Mouse (Mus musculus): ENCODE data around the gene Raet1e. TPM values are rescaled to one million over a fixed set of nuclear protein-coding genes. Genes with fewer than 3 reads are reported as not detected.
"Not testable (repeated sequence)": the region's sequence is repeated elsewhere in the genome, so short reads cannot be mapped to it uniquely, and the experiment has no call there.

Gene Raet1e
- polyA plus RNA-seq, 1 experiment, result 0.08 TPM

DNA sequence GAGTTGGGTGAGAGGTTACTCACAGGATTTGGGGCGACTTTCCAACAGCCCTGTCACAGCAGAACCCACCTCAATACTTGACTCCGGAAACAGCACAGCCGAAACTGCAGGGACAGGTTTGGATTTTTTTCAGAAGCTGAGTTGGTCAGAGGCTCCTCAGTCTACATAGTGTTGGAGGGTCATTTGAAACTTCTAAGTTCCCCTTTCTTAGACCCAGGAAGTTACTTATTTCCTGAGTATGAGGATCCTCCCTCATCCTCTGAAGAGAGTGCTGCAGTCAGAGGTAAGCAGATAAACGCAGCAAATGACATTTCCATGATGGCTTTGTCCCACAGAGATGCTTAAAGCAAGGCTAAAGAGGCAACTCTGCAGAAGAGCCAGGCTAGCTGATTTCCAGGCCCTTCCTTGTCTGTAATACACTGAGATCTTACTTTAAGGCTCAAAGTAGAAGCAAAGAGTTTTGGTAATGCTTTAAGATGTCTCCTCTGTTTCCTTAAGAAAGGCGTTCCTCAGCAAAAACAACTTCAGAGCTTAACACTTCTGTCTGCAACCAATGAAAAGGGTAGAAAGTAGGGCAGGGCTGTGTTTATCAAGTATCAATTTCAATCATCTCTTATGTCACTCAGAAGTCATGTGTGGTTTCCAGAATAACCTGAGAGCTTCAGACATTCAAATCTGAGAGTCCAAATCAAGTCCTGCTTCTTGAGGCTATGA lies 144.1 kb downstream of the Raet1e start:
- no peak overlapping the region for H3K4me3 ChIP-seq (ENCODE audit: insufficient read depth, low read length)
- H3K27ac ChIP-seq (ENCODE audit: insufficient read depth, low read length), result no peak overlapping the region
- TF ChIP-seq CTCF (IDR thresholded peaks at IDR 0.05; ENCODE audit: extremely low read depth, insufficient read depth, low read length) (no peak), POLR2A (IDR thresholded peaks at IDR 0.05; ENCODE audit: extremely low read depth, insufficient read depth, low read length) (no peak)
- H3K4me1 ChIP-seq (ENCODE audit: control insufficient read depth, insufficient read depth, low read length), result no peaks in the 10 kb centered on the region

DNA sequence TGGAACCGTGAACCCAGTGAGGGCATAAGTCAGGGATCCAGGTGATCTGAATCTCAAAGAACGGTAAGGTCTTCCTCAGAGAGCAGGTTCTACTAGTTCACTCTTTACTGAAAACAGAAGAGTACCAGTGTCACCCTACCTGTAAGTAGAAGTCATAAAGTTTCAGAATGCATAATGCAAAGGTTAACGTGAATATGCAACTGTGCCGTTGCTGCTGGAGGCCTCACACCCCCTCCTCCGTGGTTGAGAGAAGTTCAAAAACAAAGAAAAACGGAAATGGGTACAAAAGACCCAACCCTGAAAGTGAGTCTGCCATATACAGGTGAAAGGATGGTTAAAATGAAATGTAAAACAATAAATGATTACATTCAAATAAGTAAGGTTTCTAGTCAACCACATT lies 145.4 kb downstream of the Raet1e start:
- Histone ChIP-seq H3K4me3 (ENCODE audit: insufficient read depth, low read length) (no peak overlapping the region), H3K27ac (ENCODE audit: insufficient read depth, low read length) (no peak overlapping the region), H3K4me1 (ENCODE audit: control insufficient read depth, insufficient read depth, low read length) (no peaks in the 10 kb centered on the region)
- TF ChIP-seq CTCF (IDR thresholded peaks at IDR 0.05; ENCODE audit: extremely low read depth, insufficient read depth, low read length), result no peak
- TF ChIP-seq POLR2A (IDR thresholded peaks at IDR 0.05; ENCODE audit: extremely low read depth, insufficient read depth, low read length), result no peak

- TF ChIP-seq CTCF (IDR thresholded peaks at IDR 0.05; ENCODE audit: extremely low read depth, insufficient read depth, low read length) (no peak), POLR2A (IDR thresholded peaks at IDR 0.05; ENCODE audit: extremely low read depth, insufficient read depth, low read length) (no peak)
- Histone ChIP-seq H3K27ac (ENCODE audit: insufficient read depth, low read length) (no peak overlapping the region), H3K4me3 (ENCODE audit: insufficient read depth, low read length) (no peak overlapping the region), H3K4me1 (ENCODE audit: control insufficient read depth, insufficient read depth, low read length) (no peaks in the 10 kb centered on the region)
Observed at GRCm38 (mm10) chr10:22305801-22306200, 147.4 kb downstream of the Raet1e start.

- no peaks in the 10 kb centered on the region for H3K4me1 ChIP-seq (ENCODE audit: control insufficient read depth, insufficient read depth, low read length)
- H3K27ac ChIP-seq (ENCODE audit: insufficient read depth, low read length), result no peak overlapping the region
- no peak overlapping the region for H3K4me3 ChIP-seq (ENCODE audit: insufficient read depth, low read length)
- TF ChIP-seq POLR2A (IDR thresholded peaks at IDR 0.05; ENCODE audit: extremely low read depth, insufficient read depth, low read length), result no peak
Observed at GRCm38 (mm10) chr10:22306452-22306851, 148.1 kb downstream of the Raet1e start.

DNA sequence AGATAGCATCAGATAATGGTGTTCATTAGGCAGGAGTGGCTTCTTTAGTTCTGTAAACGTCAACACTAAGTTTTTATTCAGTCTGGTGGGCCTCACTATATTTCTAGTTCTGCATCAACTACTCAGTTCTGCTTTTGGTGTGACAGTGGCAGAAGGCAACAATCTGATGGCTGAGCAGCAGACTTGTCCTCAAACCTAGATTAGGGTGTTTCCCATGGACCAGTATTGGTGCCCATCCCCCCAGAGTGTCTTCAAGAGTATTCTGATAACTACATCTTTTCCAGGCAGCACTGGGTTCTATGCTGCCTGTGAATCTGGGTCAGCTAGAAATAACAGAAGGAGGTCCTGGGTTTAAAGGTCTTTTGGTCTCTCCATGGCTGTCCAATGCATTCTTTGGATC lies 149.9 kb downstream of the Raet1e start:
- TF ChIP-seq CTCF (IDR thresholded peaks at IDR 0.05; ENCODE audit: extremely low read depth, insufficient read depth, low read length) (no peak), POLR2A (IDR thresholded peaks at IDR 0.05; ENCODE audit: extremely low read depth, insufficient read depth, low read length) (no peak)
- Histone ChIP-seq H3K4me3 (ENCODE audit: insufficient read depth, low read length) (no peak overlapping the region), H3K27ac (ENCODE audit: insufficient read depth, low read length) (no peak overlapping the region), H3K4me1 (ENCODE audit: control insufficient read depth, insufficient read depth, low read length) (no peaks in the 10 kb centered on the region)

DNA sequence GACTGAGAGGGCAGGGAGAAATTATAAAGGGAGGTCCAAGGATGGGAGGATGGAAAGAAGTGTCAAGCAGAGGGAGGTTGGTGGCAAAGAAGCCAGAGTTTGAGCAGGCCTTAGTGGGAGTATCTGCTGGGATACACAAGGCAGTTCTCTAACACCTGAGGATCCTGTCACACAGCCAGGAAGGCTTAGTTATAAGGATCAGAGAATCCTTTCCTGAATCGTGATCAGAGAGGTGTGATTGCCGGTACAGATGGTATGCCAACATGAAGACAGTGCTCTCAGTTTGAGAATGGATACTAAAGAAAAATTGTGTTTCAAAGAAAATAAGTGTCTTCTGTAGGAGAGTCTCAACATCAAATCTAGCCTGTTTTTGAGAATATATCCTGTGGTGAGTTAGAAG lies 164.5 kb downstream of the Raet1e start:
- no peak overlapping the region for H3K27ac ChIP-seq (ENCODE audit: insufficient read depth, low read length)
- TF ChIP-seq POLR2A (IDR thresholded peaks at IDR 0.05; ENCODE audit: extremely low read depth, insufficient read depth, low read length), result no peak
- TF ChIP-seq CTCF (IDR thresholded peaks at IDR 0.05; ENCODE audit: extremely low read depth, insufficient read depth, low read length), result no peak
- H3K4me1 ChIP-seq (ENCODE audit: control insufficient read depth, insufficient read depth, low read length), result no peaks in the 10 kb centered on the region
- no peak overlapping the region for H3K4me3 ChIP-seq (ENCODE audit: insufficient read depth, low read length)

DNA sequence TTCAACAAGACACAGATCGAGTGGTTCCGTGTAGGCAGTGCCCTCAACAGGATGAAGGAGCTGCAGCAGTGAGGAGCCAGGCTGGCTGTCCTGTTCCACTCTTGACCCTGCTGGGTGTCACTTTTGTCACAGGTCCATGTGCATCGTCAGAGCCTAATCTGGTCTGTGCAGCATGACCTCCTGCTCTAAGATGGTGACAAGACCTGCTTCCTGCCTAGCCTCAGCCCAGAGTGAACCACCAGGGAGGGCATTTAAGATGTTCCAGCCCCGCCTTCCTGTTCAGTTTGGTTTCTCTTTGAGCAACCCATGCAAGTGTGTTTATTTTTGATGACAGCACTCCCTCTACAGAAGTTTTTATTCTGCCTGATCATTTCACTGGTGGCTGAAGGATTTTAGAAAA lies 187.4 kb downstream of the Raet1e start:
- H3K4me1 ChIP-seq (ENCODE audit: control insufficient read depth, insufficient read depth, low read length); H3K4me3 ChIP-seq (ENCODE audit: insufficient read depth, low read length); H3K27ac ChIP-seq (ENCODE audit: insufficient read depth, low read length): not testable (repeated sequence)

DNA sequence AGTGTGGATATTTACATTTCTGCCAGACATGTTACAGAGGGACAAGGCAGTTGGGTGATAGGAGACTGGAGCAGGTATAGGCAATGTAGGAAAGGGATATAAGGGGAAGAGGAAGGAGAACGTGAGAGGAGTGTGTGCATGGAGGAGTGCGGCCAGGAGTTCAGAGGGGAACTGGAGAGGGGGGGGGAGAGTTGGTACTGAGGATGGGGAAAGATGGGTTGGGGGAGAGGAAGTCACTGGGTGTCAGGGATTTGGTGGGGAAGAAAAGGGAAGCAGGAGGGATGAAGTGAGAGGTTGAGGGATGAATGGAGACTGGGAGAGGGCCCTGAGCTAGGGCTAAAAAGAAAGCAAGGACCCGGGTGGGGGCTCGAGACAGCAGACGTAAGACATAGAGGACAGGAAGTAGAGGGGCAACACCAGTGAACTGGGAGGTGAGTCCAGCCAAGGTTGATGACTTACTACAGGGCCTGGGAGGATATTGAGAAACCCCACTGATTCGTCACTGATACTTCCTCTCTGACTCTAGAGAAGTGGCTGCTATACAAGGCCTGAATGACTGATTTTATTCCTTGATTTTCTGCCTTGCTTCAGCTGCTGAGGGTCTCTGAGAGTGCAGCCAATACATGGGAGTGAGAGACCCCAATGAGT lies 195.3 kb downstream of the Raet1e start:
- H3K4me1 ChIP-seq (ENCODE audit: control insufficient read depth, insufficient read depth, low read length); H3K27ac ChIP-seq (ENCODE audit: insufficient read depth, low read length); H3K4me3 ChIP-seq (ENCODE audit: insufficient read depth, low read length): not testable (repeated sequence)

DNA sequence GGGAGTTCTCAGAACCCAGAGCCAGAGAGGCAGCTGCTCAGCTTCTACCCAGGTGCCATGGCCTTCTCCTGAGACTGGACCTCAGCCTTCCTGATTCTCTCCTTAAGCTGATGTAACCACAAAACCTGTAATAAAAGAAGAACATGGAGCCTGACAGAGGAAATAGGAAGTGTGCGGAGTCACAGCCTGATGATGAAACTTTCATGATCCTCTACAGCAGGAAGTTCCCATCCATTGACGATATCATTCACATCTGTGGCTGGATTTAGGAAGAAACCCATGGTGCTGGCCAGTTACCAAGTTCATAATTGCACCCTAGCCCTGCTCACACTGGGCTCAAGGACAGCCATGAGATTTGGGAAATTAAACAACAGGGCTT lies 195.8 kb downstream of the Raet1e start:
- not testable (repeated sequence) for H3K4me3 ChIP-seq (ENCODE audit: insufficient read depth, low read length); H3K27ac ChIP-seq (ENCODE audit: insufficient read depth, low read length); H3K4me1 ChIP-seq (ENCODE audit: control insufficient read depth, insufficient read depth, low read length)

GRCm38 (mm10) chr10:22357373-22357772 lies 199.0 kb downstream of the Raet1e start:
- not testable (repeated sequence) for H3K4me3 ChIP-seq (ENCODE audit: insufficient read depth, low read length); H3K27ac ChIP-seq (ENCODE audit: insufficient read depth, low read length); H3K4me1 ChIP-seq (ENCODE audit: control insufficient read depth, insufficient read depth, low read length)

DNA sequence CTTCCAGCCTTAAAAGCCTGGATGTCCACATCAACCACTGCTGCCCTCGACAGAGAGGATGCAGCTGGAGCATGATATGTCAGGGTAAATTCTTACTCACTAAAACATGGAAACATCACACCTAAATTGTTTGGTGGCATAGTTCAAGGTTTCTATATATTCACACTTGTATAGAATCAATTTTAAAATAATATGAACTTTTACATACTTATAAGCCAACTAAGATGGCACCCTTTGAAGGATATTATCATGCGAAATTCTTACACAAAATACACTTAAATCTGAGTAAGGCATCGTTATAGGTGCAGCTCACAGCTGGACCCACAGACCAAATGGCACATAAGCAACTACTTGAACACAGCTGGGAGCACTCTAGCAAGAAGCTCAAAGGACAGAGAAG lies 201.9 kb downstream of the Raet1e start, which contains the start of gene Raet1d:
Gene Raet1d, plus strand, starts transcription at position 301 of the 400 bp plus-strand sequence.
- not testable (repeated sequence) for H3K4me3 ChIP-seq (ENCODE audit: insufficient read depth, low read length); H3K27ac ChIP-seq (ENCODE audit: insufficient read depth, low read length); H3K4me1 ChIP-seq (ENCODE audit: control insufficient read depth, insufficient read depth, low read length)

DNA sequence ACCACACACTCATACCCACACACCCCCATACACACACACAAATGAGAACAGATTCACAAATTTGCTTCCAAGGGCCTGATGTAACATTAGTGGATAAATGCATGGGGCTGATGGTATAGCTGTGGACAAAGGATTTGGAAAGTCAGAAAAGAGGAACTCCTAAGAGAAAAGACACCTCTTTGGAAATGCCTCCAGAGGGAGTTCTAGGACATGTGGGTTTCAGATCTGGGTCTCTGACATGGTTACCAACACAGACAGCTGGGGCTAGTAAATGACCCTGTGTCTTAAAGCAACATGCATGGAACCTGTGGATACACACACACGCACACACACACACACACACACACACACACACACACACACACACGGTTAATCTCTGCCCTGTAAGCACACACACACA lies 202.6 kb downstream of the Raet1e start:
- H3K27ac ChIP-seq (ENCODE audit: insufficient read depth, low read length); H3K4me1 ChIP-seq (ENCODE audit: control insufficient read depth, insufficient read depth, low read length): not testable (repeated sequence)

DNA sequence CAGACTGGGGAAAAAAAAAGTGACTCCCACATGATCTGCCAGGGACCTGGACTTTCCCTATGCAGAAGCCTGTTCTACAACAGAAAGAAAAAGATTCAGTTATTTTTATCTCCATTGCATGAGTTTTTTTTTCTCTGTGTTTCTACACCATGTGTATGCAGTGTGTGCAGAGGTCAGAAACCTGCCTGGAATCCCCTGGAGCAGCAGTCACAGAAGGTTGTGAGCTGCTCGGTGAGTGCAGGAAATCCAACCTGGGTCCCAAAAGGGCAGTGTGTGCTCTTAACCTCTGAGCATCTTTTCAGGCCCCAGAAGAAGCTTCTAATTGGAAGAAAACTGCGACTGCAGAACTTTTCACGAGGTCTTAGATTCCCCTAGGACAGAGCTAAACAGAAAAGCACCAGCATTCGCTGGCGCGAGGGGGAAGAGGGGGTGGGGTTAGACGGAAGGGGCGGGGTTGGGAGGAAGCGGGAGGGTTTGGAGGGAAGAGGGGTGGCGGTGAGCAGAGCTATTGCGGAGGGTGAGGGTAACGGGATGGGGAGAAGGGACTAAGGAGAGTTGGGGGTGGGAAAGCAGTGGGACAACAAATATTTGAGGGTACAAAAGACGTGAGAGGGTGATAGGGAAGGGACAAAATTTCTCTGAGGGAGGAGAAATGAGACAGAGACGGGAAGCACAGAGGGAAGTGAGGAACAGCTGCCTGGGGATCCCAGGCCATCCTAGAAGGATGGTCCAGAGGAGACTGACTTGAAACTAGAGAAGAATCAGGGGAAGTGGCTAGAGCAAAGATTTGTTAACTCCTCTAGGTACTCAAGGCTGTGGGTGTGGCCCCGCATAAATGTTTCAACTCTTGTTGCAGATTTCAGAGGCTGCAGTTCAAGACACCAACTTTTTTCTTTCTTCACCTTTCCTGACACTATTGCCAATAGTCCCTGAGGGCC lies 203.3 kb downstream of the Raet1e start:
- not testable (repeated sequence) for H3K4me1 ChIP-seq (ENCODE audit: control insufficient read depth, insufficient read depth, low read length); H3K27ac ChIP-seq (ENCODE audit: insufficient read depth, low read length)

More for the DNA sequence above, 202.6 kb downstream of the Raet1e start:
- H3K4me3 ChIP-seq (ENCODE audit: insufficient read depth, low read length), result not testable (repeated sequence)

DNA sequence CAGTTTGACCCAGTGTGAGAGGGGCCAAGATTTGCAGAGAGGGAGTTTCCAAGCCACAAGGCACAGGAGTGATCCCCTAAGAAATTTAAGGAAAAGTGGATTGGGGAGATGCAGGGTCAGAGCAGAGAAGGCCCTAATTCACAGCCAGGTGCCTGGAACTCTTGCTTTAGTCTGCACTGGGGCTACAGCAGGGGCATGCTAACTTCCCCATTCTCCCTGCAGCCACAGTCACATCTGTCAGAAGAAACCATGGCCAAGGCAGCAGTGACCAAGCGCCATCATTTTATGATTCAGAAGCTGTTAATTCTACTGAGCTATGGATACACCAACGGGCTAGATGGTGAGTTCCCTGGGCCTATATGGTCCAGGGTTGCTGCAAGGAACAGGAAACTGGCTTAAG lies 204.1 kb downstream of the Raet1e start:
- not testable (repeated sequence) for H3K4me3 ChIP-seq (ENCODE audit: insufficient read depth, low read length); H3K27ac ChIP-seq (ENCODE audit: insufficient read depth, low read length); H3K4me1 ChIP-seq (ENCODE audit: control insufficient read depth, insufficient read depth, low read length)

More for the DNA sequence above, 203.3 kb downstream of the Raet1e start:
- not testable (repeated sequence) for H3K4me3 ChIP-seq (ENCODE audit: insufficient read depth, low read length)

Measured in cortical plate, adult 2 months (tissue).